Mouse (Mus musculus): Measurements from ENCODE around the gene Ccsap. TPM values are rescaled to one million over a fixed set of nuclear protein-coding genes. Genes with fewer than 3 reads are reported as not detected.

Ccsap gene
- polyA plus RNA-seq, 1 experiment from 2014 or later: 6.7 TPM

DNA sequence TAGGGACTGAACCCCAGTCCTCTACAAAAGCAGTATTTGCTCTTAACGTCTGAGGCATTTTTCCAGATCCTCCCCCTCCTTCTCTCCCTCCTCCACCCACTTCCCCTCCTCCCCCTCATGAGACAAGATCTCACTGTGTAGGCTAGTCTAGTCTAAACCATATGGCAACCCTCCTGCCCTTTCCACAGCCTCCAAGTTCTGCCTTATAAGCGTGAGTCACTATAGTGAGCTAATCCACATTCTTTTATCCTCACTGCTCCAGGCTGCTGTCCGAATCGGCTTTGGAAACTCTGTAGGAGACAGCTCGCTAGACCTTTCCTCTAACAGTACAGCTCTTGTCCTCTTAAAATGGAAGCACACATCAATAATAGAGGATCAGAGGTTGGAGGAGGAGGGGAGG is 7.0 kb upstream of the Ccsap start:
- ATAC-seq (no peak), DNase-seq (ENCODE audit: low spot score) (no peak)
- 0 out of 2 replicates have a peak, but pooled peaks cover 5% of the 10 kb centered on the region for H3K4me1 ChIP-seq (ENCODE audit: control insufficient read depth, insufficient read depth, low read length)
- WGBS: 16% methylated on average over 5 of the region's 5 CpGs
- H3K9ac ChIP-seq (ENCODE audit: low read length): no peak overlapping the region
- H3K4me2 ChIP-seq (ENCODE audit: low read length): no peak overlapping the region
- no peak overlapping the region for H3K4me3 ChIP-seq (ENCODE audit: low read depth, low read length)
- H3K27ac ChIP-seq (ENCODE audit: low read depth, low read length): no peak overlapping the region
- no peaks in the 10 kb centered on the region for H3K27me3 ChIP-seq (replicated peaks; ENCODE audit: control insufficient read depth, insufficient read depth, low read length)
- no peaks in the 10 kb centered on the region for H3K36me3 ChIP-seq (ENCODE audit: control insufficient read depth, insufficient read depth, low read length)
- H3K9me3 ChIP-seq (replicated peaks; ENCODE audit: control insufficient read depth, low read length): no peaks in the 10 kb centered on the region

DNA sequence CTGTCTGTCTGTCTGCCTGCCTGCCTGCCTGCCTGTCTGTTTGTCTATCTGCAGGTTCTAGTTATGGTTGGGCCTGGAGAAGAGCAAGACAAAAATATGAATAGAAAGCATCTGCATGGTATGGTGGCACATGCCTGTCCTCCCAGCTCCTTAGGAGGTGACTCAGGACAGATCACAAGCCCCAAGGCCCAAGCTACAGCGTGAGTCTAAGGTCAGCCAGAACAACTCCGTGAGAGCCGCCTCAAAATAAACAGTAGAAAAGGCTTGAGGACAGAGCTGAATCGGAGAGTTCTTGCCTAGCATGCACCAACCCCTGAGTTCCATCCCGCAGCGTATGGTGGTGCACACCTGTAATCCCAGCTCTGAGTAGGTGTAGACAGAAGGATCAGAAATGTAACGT is 5.8 kb upstream of the Ccsap start:
- no peak for ATAC-seq

DNA sequence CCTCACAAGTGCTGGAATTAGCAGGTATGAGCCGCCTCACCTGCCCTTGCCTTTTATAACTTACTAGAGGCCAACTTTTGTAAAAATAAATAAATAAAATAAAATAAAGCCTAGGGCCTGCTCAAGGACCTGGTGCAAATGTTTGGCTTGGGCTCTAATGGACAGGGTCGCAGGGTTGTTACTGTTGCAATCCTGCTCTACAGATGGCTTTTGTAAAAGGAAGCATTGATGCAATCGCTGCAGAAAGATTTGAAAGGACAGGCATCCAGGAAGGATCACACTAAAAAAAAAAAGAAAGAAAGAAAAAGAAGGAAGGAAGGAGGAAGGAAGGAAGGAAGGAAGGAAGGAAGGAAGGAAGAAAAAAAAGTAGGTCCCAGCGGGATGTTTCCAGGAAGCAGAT is 377 bp upstream of the Ccsap start:
- ATAC-seq: no peak
- no peak overlapping the region for H3K27ac ChIP-seq (ENCODE audit: low read depth, low read length)
- WGBS: 71% methylated on average over 4 of the region's 4 CpGs

More for the DNA sequence above, 5.8 kb upstream of the Ccsap start:
- WGBS: 86% methylated on average over 7 of the region's 7 CpGs
- H3K27ac ChIP-seq (ENCODE audit: low read depth, low read length): no peak overlapping the region
- no peak overlapping the region for H3K9ac ChIP-seq (ENCODE audit: low read length)
- 0 out of 2 replicates have a peak, but pooled peaks cover 5% of the 10 kb centered on the region for H3K4me1 ChIP-seq (ENCODE audit: control insufficient read depth, insufficient read depth, low read length)
- no peaks in the 10 kb centered on the region for H3K36me3 ChIP-seq (ENCODE audit: control insufficient read depth, insufficient read depth, low read length)
- H3K4me2 ChIP-seq (ENCODE audit: low read length): no peak overlapping the region
- no peaks in the 10 kb centered on the region for H3K9me3 ChIP-seq (replicated peaks; ENCODE audit: control insufficient read depth, low read length)
- DNase-seq (ENCODE audit: low spot score): no peak
- H3K27me3 ChIP-seq (replicated peaks; ENCODE audit: control insufficient read depth, insufficient read depth, low read length): peaks cover 3% of the 10 kb centered on the region; the same call in 1 of the 2 replicates
- no peak overlapping the region for H3K4me3 ChIP-seq (ENCODE audit: low read depth, low read length)

DNA sequence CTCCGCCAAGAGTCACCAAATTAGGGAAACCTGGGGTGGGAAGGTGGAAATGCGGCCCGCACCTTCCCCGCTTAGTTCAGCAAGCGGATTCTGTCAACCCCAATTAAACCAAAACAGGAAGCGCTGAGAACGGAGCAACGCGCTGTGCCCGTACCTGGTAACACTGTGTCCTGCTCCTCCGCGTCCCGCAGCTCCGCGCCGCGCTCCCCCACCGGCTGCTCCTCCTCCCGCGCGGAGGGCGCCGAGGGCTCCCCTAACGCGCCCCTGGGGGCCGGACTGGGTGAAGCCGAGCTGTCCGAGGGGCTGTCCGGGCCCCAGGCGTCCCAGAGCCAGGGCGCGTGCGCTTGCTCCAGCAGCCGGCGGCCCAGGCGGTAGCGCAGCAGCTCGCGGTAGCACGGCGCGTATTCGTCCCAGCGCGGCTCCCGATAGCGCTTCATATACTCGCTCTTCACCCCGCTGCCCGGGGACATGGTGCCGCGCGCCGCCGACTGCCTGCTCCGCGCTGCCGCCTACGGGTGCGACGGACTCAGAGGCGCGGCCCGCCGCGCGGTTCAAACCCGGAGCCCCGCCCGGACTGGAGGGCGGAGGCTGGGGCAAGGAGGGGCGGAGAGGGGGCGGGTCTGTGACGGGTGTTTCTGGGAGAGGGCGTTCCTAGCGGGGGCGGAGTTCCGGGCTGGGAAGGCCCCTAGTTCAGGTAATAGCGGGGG is 915 bp downstream of the Ccsap start:
- Histone ChIP-seq H3K36me3 (ENCODE audit: control insufficient read depth, insufficient read depth, low read length) (no peaks in the 10 kb centered on the region), H3K4me2 (ENCODE audit: low read length) (peak overlapping the region; percentile 89), H3K27ac (ENCODE audit: low read depth, low read length) (peak overlapping the region; percentile 66), H3K4me3 (ENCODE audit: low read depth, low read length) (peak overlapping the region; percentile 84), H3K27me3 (replicated peaks; ENCODE audit: control insufficient read depth, insufficient read depth, low read length) (peaks cover 4% of the 10 kb centered on the region; the same call in 1 of the 2 replicates), H3K9ac (ENCODE audit: low read length) (peak overlapping the region; percentile 82), H3K4me1 (ENCODE audit: control insufficient read depth, insufficient read depth, low read length) (peaks cover 9% of the 10 kb centered on the region; the same call in 1 of the 2 replicates), H3K9me3 (replicated peaks; ENCODE audit: control insufficient read depth, low read length) (no peaks in the 10 kb centered on the region)
- DNase-seq (ENCODE audit: low spot score) (peak; percentile 95), ATAC-seq (peak; percentile 96)
- under 1% methylated on average over 78 of the region's 79 CpGs for WGBS

More for the DNA sequence above, 377 bp upstream of the Ccsap start:
- H3K36me3 ChIP-seq (ENCODE audit: control insufficient read depth, insufficient read depth, low read length): no peaks in the 10 kb centered on the region
- no peaks in the 10 kb centered on the region for H3K9me3 ChIP-seq (replicated peaks; ENCODE audit: control insufficient read depth, low read length)
- peak overlapping the region; percentile 84; the same call in 1 of the 2 replicates for H3K4me3 ChIP-seq (ENCODE audit: low read depth, low read length)
- DNase-seq (ENCODE audit: low spot score): no peak
- H3K27me3 ChIP-seq (replicated peaks; ENCODE audit: control insufficient read depth, insufficient read depth, low read length): peaks cover 4% of the 10 kb centered on the region; the same call in 1 of the 2 replicates
- peaks cover 12% of the 10 kb centered on the region; the same call in 1 of the 2 replicates for H3K4me1 ChIP-seq (ENCODE audit: control insufficient read depth, insufficient read depth, low read length)
- H3K9ac ChIP-seq (ENCODE audit: low read length): 0 out of 2 replicates have a peak overlapping the region, but pooled peaks have one; percentile 82
- peak overlapping the region; percentile 89 for H3K4me2 ChIP-seq (ENCODE audit: low read length)

DNA sequence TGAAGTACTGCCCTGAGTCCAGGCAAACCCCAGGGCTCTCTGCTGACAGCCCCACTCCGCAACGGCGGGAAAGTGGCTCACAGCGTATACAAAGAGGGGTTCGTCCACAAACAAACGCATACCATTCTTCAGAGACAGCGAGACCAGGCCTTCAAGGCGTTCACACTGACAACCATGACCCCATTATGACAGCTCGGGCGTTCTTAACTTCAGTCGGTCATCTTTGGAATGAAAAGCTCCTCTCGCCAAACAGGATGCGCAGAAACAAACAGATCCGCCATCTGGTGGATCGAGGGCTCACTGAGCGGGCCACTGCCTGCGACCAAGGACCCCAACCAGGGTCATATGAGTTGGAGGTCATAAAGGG is 1.5 kb downstream of the Ccsap start:
- peak overlapping the region; percentile 66; the same call in 1 of the 2 replicates for H3K27ac ChIP-seq (ENCODE audit: low read depth, low read length)
- no peaks in the 10 kb centered on the region for H3K36me3 ChIP-seq (ENCODE audit: control insufficient read depth, insufficient read depth, low read length)
- H3K4me3 ChIP-seq (ENCODE audit: low read depth, low read length): peak overlapping the region; percentile 84
- ATAC-seq (0 out of 2 replicates have a peak, but pooled peaks have one; percentile 4), DNase-seq (ENCODE audit: low spot score) (peak; percentile 41)
- peaks cover 4% of the 10 kb centered on the region; the same call in 1 of the 2 replicates for H3K27me3 ChIP-seq (replicated peaks; ENCODE audit: control insufficient read depth, insufficient read depth, low read length)
- H3K9ac ChIP-seq (ENCODE audit: low read length): peak overlapping the region; percentile 82
- H3K9me3 ChIP-seq (replicated peaks; ENCODE audit: control insufficient read depth, low read length): no peaks in the 10 kb centered on the region
- peaks cover 6% of the 10 kb centered on the region; the same call in 1 of the 2 replicates for H3K4me1 ChIP-seq (ENCODE audit: control insufficient read depth, insufficient read depth, low read length)
- peak overlapping the region; percentile 89 for H3K4me2 ChIP-seq (ENCODE audit: low read length)
- WGBS: 0% methylated on average over 17 of the region's 17 CpGs

DNA sequence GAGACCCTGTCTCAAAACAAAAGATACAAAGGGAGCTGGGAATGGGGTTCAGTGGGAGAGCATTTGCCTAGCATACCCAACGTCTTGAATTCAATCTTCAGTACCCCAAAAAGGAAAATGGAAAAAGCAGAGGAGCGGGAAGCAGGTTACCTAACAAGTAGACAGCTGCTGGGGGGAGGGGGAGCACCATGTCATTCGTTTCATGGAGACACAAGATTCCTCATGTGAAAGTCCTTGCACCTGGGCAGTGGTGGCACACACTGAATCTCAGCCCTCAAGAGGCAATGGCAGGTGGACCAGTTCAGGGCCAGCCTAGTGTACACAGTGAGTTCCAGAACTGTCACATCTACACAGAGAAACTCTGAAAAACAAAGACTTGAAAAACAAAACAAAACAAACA is 2.6 kb downstream of the Ccsap start:
- H3K27me3 ChIP-seq (replicated peaks; ENCODE audit: control insufficient read depth, insufficient read depth, low read length): peaks cover 4% of the 10 kb centered on the region; the same call in 1 of the 2 replicates
- no peak overlapping the region for H3K4me3 ChIP-seq (ENCODE audit: low read depth, low read length)
- H3K9ac ChIP-seq (ENCODE audit: low read length): no peak overlapping the region
- no peak for DNase-seq (ENCODE audit: low spot score)
- peak overlapping the region; percentile 89 for H3K4me2 ChIP-seq (ENCODE audit: low read length)
- no peaks in the 10 kb centered on the region for H3K36me3 ChIP-seq (ENCODE audit: control insufficient read depth, insufficient read depth, low read length)
- WGBS: 66% methylated on average over 3 of the region's 3 CpGs
- H3K27ac ChIP-seq (ENCODE audit: low read depth, low read length): no peak overlapping the region
- peaks cover 6% of the 10 kb centered on the region; the same call in 1 of the 2 replicates for H3K4me1 ChIP-seq (ENCODE audit: control insufficient read depth, insufficient read depth, low read length)
- no peaks in the 10 kb centered on the region for H3K9me3 ChIP-seq (replicated peaks; ENCODE audit: control insufficient read depth, low read length)
- no peak for ATAC-seq

DNA sequence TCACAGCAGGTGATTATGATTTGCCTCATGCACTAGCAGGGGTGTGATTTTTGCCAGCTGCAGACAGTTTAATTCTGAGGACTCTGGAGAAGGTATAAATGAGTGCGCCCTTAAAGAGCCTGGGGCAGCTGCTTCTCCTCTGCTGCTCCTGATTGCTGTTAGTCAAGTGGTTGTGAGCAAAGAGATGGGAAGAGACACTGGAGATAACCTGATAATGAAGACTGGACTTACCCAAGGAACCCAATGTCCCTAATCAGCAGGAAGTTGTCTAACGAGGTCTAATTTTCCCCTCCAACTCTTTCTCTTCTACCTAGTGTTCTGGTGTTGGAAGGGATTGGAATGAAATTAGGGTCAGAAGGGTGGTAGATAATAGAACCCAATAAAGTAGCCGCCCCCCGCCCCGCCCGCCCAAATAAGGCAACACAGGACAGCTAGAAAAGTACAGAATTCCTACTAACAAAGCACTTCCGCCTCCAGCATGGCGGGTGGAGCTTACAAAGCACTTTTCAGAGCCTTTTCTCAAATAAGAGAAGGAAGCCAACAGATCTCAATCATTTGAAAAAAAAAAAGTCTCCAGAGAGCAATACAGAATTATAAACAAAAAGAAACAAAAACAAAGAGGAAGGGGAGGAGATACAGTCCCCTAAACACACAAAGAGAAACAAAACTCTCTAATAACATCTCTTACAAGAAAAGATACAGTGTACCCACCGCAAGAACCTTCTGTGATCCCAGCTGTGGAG is 5.1 kb downstream of the Ccsap start:
- WGBS: 70% methylated on average over 9 of the region's 9 CpGs
- Histone ChIP-seq H3K9ac (ENCODE audit: low read length) (no peak overlapping the region), H3K27ac (ENCODE audit: low read depth, low read length) (no peak overlapping the region), H3K4me3 (ENCODE audit: low read depth, low read length) (no peak overlapping the region), H3K4me1 (ENCODE audit: control insufficient read depth, insufficient read depth, low read length) (peaks cover 6% of the 10 kb centered on the region; the same call in 1 of the 2 replicates), H3K36me3 (ENCODE audit: control insufficient read depth, insufficient read depth, low read length) (no peaks in the 10 kb centered on the region), H3K27me3 (replicated peaks; ENCODE audit: control insufficient read depth, insufficient read depth, low read length) (no peaks in the 10 kb centered on the region), H3K9me3 (replicated peaks; ENCODE audit: control insufficient read depth, low read length) (no peaks in the 10 kb centered on the region), H3K4me2 (ENCODE audit: low read length) (no peak overlapping the region)
- ATAC-seq (no peak), DNase-seq (ENCODE audit: low spot score) (no peak)

DNA sequence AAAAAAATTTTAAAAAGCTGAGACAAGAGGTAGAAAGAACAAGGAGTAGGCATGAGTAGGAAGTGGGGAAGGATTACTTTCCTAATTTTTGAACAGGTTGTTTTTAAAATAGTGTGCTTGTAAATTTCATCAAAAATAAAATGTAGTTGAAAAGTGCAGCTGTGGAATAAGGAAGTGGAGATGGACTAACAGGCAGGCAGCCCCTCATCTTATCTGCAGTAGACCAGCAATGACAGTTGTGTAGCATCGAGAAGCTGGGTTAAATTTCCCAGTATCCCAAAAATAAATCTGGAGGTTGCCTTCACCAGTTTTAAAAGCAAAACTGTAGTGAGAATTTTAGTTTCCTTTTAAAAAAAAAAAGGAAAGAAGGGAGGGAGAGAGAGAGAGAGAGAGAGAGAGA is 5.8 kb downstream of the Ccsap start:
- Histone ChIP-seq H3K4me1 (ENCODE audit: control insufficient read depth, insufficient read depth, low read length) (peaks cover 6% of the 10 kb centered on the region; the same call in 1 of the 2 replicates), H3K27ac (ENCODE audit: low read depth, low read length) (no peak overlapping the region), H3K27me3 (replicated peaks; ENCODE audit: control insufficient read depth, insufficient read depth, low read length) (no peaks in the 10 kb centered on the region), H3K4me2 (ENCODE audit: low read length) (no peak overlapping the region), H3K36me3 (ENCODE audit: control insufficient read depth, insufficient read depth, low read length) (no peaks in the 10 kb centered on the region), H3K4me3 (ENCODE audit: low read depth, low read length) (no peak overlapping the region), H3K9ac (ENCODE audit: low read length) (no peak overlapping the region), H3K9me3 (replicated peaks; ENCODE audit: control insufficient read depth, low read length) (no peaks in the 10 kb centered on the region)
- DNase-seq (ENCODE audit: low spot score) (no peak), ATAC-seq (no peak)
- WGBS: 94% methylated on average over 1 of the region's 1 CpGs

Data from forebrain, embryonic 14.5 days (tissue).